Mouse (Mus musculus) heart, postnatal 0 days (tissue): ENCODE measurements around the gene Trio. TPM values are rescaled to one million over a fixed set of nuclear protein-coding genes. Genes with fewer than 3 reads are reported as not detected.
A peak's percentile ranks its signal among the peaks of the same experiment; 100 is the strongest.

Experiments used
- ATAC-seq: fragments of 200-750 bp; cut with Nextera tagmentation; 2 replicates; pipeline ENCODE4 v1.8.0; 2017; ENCODE audit warnings: low read depth, moderate number of reproducible peaks, moderate library complexity; ENCODE audit not compliant: insufficient read depth
- DNase-seq: peaks from one replicate; pipeline ENCODE4 v3.0.0-alpha.2; 2016; ENCODE audit warnings: low spot score
- H3K27ac ChIP-seq: fragments of 300-500 bp; sonication (generic); 2 replicates; pipeline ENCODE4 v1.5.1; 2014; ENCODE audit warnings: low read depth, mild to moderate bottlenecking
- H3K27me3 ChIP-seq: fragments of 300-500 bp; sonication (generic); 2 replicates; pipeline ENCODE4 v1.6.1; 2014; ENCODE audit warnings: low read length, mixed read lengths; ENCODE audit not compliant: control insufficient read depth, insufficient read depth
- H3K36me3 ChIP-seq: fragments of 300-500 bp; sonication (generic); replicated peaks from 2 replicates; pipeline ENCODE4 v1.6.1; 2014; ENCODE audit warnings: low read length, mixed read lengths; ENCODE audit not compliant: control insufficient read depth, insufficient read depth
- H3K4me1 ChIP-seq: fragments of 300-500 bp; sonication (generic); 2 replicates; pipeline ENCODE4 v1.6.1; 2014; ENCODE audit warnings: antibody characterized with exemption; ENCODE audit not compliant: control insufficient read depth, insufficient read depth
- H3K4me2 ChIP-seq: fragments of 300-500 bp; sonication (generic); 2 replicates; pipeline ENCODE4 v1.6.1; 2014; ENCODE audit warnings: low read depth, mild to moderate bottlenecking, low read length, moderate library complexity
- H3K4me3 ChIP-seq: fragments of 300-500 bp; sonication (generic); 2 replicates; pipeline ENCODE4 v1.5.1; 2014; ENCODE audit warnings: low read depth, low read length
- H3K9ac ChIP-seq: fragments of 300-500 bp; sonication (generic); replicated peaks from 2 replicates; pipeline ENCODE4 v1.6.1; 2014; ENCODE audit warnings: low read depth, low read length, mixed read lengths
- H3K9me3 ChIP-seq: fragments of 300-500 bp; sonication (generic); replicated peaks from 2 replicates; pipeline ENCODE4 v1.6.1; 2016; ENCODE audit warnings: low read length; ENCODE audit not compliant: control insufficient read depth
- CTCF ChIP-seq: IDR thresholded peaks from 2 replicates; pipeline ENCODE4 v1.5.1; 2016; ENCODE audit warnings: antibody characterized with exemption, control low read depth, low read depth
- EP300 ChIP-seq: IDR thresholded peaks from 2 replicates; pipeline ENCODE4 v1.6.1; 2016; ENCODE audit warnings: antibody characterized with exemption, low read depth
- WGBS: fragments of 180-500 bp; shearing (Covaris S2); extraction: QIAGEN DNeasy Blood & Tissue Kit; methylation state at CpG from one replicate; pipeline ENCODE4 v1.1.7; 2014; 5-methylcytosine and 5-hydroxymethylcytosine counted together
- polyA plus RNA-seq: library from polyadenylated mRNA; unstranded; fragments of >200 nt; fragmentation: Nextera tagmentation; extraction: Ambion mirVana; gene quantifications from 2 replicates; pipeline ENCODE4 v1.2.1, GENCODE M21; 2015
- total RNA-seq: library from RNA; depleted of rRNA; stranded (reverse); fragments of >200 nt; gene quantifications from 2 replicates; pipeline ENCODE4 v1.2.3, GENCODE M21; 2014; ENCODE audit warnings: low replicate concordance

The Trio gene
- total and polyA plus RNA-seq, 2 experiments from 2014 or later = 10.1 to 77.2 TPM

GRCm38 (mm10) chr15:27715331-27715730 is 310.3 kb downstream of the Trio start:
- Histone ChIP-seq H3K9ac (peak overlapping the region; percentile 35; the same call in 1 of the 2 replicates), H3K27me3 (no peaks in the 10 kb centered on the region), H3K4me1 (no peaks in the 10 kb centered on the region), H3K9me3 (no peaks in the 10 kb centered on the region), H3K36me3 (no peaks in the 10 kb centered on the region), H3K4me2 (no peak overlapping the region), H3K4me3 (no peak overlapping the region), H3K27ac (no peak overlapping the region)
- WGBS = 33% methylated on average over 3 of the region's 3 CpGs
- ATAC-seq (peak; percentile 55; the same call in 1 of the 2 replicates), DNase-seq (no peak)
- TF ChIP-seq EP300 (no peak), CTCF (peak; percentile 63)

- DNase-seq (no peak), ATAC-seq (no peak)
- no peak overlapping the region for H3K27ac ChIP-seq
These were observed 314.9 kb downstream of the Trio start for GRCm38 (mm10) chr15:27710698-27711097.

DNA sequence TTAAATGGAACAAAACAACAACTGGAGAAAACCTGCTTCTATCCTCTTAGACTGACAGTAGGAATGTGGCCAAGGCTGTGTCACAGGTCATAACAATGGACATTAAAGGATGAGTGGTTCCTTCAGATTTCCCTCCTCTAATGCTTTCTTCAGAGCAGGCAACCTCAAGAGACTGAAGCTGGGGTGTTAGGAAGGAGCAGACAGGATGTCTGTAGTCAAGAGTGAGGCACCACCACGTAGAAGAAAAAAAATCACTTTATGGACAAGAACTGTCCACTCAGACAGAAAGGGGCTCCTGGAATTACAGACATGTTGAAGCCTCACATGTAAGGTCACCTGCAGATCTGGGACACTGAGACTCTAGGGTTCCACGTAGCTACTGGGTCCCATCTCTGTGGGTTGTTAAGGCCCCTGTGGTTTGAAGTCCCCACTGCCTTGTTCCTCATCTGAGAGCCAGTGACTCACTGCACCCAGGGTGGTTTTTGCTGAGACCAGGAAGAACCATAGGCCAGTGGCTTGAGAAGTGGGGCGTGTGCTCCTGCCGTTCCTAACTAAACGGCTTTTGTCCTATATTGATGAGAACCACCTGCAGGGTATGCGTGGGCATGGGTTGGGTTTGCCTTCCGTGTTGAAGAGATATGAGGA is 316.6 kb downstream of the Trio start:
- Histone ChIP-seq H3K27ac (no peak overlapping the region), H3K4me2 (no peak overlapping the region), H3K36me3 (no peaks in the 10 kb centered on the region), H3K9me3 (no peaks in the 10 kb centered on the region), H3K9ac (no peak overlapping the region), H3K4me3 (no peak overlapping the region), H3K27me3 (no peaks in the 10 kb centered on the region), H3K4me1 (no peaks in the 10 kb centered on the region)
- 74% methylated on average over 7 of the region's 7 CpGs for WGBS
- ATAC-seq (no peak), DNase-seq (no peak)
- no peak for TF ChIP-seq CTCF
- no peak for TF ChIP-seq EP300

More at GRCm38 (mm10) chr15:27710698-27711097, 314.9 kb downstream of the Trio start:
- no peaks in the 10 kb centered on the region for H3K36me3 ChIP-seq
- H3K4me1 ChIP-seq = no peaks in the 10 kb centered on the region
- no peak overlapping the region for H3K4me3 ChIP-seq
- H3K9ac ChIP-seq = no peak overlapping the region
- H3K4me2 ChIP-seq = no peak overlapping the region
- H3K27me3 ChIP-seq = no peaks in the 10 kb centered on the region
- H3K9me3 ChIP-seq = no peaks in the 10 kb centered on the region
- WGBS = 78% methylated on average over 9 of the region's 9 CpGs
- TF ChIP-seq CTCF (no peak), EP300 (no peak)

DNA sequence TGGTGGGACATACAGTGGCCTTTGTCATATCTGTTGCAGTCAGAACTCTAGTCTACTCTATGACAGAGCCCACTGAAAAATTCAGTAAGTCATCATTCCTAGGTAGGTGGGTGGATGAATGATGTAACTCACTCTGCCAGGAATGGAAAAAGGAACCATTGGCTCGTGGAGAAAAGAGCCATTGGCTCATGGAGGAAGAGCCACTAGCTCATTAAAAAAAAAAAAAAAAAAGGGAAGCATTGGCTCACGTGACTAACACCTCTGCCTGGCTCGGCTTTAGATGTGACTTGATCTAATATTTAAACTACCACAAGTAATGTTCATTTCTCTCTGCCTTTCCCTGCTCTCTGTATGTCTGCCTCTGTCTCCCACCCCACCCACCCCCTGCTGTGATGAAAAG is 317.1 kb downstream of the Trio start:
- 46% methylated on average over 3 of the region's 3 CpGs for WGBS
- Histone ChIP-seq H3K27ac (no peak overlapping the region), H3K4me1 (no peaks in the 10 kb centered on the region), H3K4me2 (no peak overlapping the region), H3K27me3 (no peaks in the 10 kb centered on the region), H3K36me3 (no peaks in the 10 kb centered on the region), H3K4me3 (no peak overlapping the region), H3K9ac (no peak overlapping the region), H3K9me3 (no peaks in the 10 kb centered on the region)
- no peak for TF ChIP-seq EP300
- TF ChIP-seq CTCF = no peak
- ATAC-seq (no peak), DNase-seq (no peak)

GRCm38 (mm10) chr15:27702972-27703313 is 322.7 kb downstream of the Trio start:
- Histone ChIP-seq H3K27me3 (no peaks in the 10 kb centered on the region), H3K36me3 (no peaks in the 10 kb centered on the region), H3K4me2 (no peak overlapping the region; the same call in 1 of the 2 replicates), H3K4me3 (no peak overlapping the region), H3K9ac (no peak overlapping the region), H3K4me1 (peaks cover 7% of the 10 kb centered on the region), H3K27ac (peak overlapping the region; percentile 37; the same call in 1 of the 2 replicates), H3K9me3 (no peaks in the 10 kb centered on the region)
- TF ChIP-seq EP300 (no peak), CTCF (no peak)
- ATAC-seq (no peak; the same call in 1 of the 2 replicates), DNase-seq (no peak)
- WGBS = 22% methylated on average over 1 of the region's 1 CpGs
